Mouse (Mus musculus) adrenal gland (tissue): Measurements from ENCODE around the gene Pla2g10.
"Not testable (repeated sequence)": the region's sequence is repeated elsewhere in the genome, so short reads cannot be mapped to it uniquely, and the experiment has no call there.

ENCODE experiments used
- intact Hi-C: fragments of 180-260 bp; cut with DNase I; formaldehyde crosslinking; loops from one replicate; pipeline ENCODE4 v1.15.1; 2025

Gene Pla2g10

DNA sequence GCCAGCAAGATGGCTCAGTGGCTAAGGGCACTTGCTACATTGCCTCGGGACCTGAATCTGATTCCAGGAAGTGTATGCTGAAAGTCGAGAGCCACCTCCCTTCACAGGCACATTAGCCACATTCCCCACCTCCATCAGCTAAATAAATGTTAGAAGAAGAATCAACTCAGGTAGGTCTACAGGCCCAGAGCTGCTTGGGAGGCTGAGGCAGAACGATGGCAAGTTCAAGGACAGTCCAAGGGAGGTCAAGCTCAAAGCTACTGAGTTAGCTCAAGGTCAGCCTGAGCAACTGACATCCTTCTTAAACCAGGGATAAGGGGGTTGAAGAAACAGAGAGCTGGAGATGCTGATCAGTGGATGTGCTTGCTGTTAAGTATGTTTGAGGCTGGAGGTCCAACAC lies 2.0 kb upstream of the Pla2g10 start:
- intact Hi-C loops, result loop anchor here (5.0 to 10.0 kb wide), 3 partner anchors 200 to 618 kb away; no protein-coding TSS in a partner anchor

GRCm38 (mm10) chr16:13729428-13729827 lies 1.4 kb downstream of the Pla2g10 start:
- intact Hi-C loops, result no loop called here

GRCm38 (mm10) chr16:13727811-13728335 lies 2.9 kb downstream of the Pla2g10 start:
- intact Hi-C loops, result no loop called here

DNA sequence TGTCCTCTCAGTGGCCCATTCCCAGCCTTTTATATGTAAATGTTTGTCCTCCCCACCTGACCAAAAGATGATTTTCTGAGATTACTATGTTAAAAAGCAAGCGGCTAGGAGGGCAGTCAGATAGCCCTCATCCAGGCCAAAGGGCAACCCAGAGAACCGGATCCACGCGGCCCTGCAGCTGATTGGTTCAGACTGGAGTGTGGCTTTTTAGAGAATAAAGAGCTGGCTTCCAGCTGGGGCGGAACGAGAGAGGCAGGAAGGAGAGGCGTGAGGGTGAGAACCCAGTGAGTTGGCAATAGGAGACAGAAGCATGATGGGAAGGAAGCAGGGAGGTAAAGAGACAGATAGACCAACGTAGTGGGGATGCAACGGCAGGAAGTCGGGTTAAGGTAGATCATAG lies 7.8 kb downstream of the Pla2g10 start:
- intact Hi-C loops, result no loop called here

DNA sequence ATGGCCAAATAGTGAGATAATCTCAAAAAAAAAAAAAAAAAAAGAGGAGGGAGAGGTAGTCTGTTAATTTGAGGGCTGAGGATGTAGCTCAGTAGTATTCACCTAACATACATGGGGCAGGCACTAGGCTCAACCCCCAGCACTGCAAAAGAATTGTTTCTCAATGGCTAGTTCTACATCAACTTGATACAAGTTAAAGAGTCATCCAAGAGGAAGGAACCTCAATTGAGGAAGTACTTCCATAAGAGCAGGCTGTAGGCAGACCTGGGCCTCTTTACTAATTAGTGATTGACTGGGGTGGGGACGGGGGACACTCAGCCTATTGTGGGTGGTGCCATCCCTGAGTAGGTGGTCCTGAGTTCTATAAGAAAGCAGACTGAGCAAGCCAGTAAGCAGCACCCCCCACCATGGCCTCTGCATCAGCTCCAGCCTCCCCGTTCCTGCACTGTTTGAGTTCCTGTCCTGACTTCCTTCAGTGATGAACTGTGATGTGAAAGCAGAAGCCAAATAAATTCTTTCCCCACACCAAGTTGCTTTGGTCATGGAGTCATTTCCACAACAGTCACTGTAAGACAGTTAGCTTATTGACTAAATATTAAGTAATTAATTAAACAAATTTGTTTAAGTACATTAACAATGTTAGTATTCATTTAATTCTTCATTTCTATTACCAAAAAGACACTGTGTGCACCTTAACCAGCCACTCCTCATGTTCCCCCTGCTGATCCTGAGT lies 13.8 kb downstream of the Pla2g10 start:
- intact Hi-C loops, result no loop called here

DNA sequence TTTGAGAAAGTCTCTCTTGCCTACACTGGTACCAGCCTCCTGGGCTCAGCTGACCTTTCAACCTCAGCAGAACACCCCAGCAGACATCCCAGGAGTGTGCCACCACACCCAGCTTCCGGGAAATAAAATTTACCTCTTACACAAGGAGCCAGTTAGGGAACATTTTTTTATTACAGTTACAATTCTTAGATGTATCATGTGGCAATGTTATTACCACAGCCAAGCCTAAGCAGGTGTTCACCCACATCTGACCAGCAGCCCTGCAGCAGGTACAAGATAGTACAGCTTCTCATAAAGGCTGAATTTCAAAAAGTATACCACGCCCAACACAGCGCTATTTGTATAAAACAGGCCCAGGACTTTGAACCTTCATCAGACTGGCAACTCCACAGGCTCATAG lies 15.9 kb downstream of the Pla2g10 start:
- intact Hi-C loops, result no loop called here

GRCm38 (mm10) chr16:13704676-13705075 lies 26.1 kb downstream of the Pla2g10 start:
- intact Hi-C loops, result no loop called here

DNA sequence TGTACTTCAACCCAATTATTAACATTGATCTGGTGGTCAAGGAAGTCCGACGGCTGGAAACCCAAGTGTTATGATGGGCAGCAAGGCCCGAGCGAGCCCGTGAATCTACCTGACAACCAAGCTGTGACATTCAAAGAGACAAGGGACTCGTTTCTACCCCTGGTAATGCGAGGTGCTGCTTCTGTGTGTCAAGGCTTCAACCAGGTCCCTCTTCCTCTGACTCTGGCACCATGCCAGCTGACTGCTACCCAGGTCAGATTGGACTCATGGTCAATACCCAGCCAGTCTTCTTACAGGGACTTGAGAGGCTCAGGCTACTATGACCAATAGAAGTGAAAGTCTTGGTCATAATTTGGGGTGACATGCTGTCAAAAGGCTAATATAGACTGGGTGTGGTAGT lies 28.6 kb downstream of the Pla2g10 start:
- intact Hi-C loops, result no loop called here

DNA sequence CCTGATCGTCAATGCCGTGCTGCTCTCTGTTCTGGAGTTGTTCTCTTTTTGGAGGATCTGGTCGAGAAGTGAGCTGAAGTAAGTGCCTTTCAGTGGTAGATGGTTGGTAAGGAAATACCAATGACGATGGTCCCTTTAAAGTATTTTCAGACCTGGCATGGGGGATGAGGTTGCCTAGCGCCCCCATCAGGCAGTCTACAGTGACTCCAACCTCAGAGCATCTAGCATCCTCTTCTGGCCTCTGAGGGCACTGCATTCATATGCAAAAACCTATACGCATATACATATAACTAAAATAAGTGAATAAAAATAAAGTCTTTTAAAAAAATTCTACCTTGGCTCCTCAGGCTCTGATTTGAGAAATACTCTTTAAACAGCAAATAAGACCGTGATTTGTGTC lies 31.8 kb downstream of the Pla2g10 start:
- intact Hi-C loops, result no loop called here

DNA sequence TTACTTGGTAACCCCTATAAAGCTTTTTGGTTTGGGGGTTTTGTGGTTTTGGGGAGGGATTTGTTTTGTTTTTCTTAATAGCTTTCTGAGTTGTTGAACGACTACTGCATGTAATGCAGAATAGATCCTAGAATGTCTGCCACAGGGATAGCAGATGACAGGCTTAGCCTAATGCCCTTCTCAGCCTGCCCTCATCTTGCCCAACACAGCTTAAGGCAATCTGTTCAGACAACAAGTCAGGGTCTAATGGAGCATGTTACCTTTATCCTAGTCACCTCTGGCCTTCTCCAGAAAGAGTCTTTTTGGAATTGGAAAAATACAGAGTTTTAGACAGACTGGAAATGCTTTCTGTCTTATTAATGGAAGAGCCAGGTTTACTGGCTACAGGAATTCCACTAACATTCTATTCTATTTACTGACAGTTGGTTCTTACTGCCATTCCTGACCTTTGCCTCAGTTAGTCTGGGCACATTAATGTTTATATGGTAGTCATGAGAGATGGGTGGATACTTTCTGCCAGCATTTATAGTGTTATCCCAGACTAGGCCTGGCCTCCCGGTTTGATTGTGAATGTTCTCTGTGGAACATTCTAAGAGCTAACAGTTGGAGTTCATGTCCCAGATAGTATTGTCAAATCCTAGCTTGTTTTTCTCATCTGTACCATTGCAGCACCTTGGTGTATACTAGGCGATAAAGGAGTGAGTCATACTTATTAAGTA lies 52.0 kb downstream of the Pla2g10 start:
- intact Hi-C loops, result no loop called here

- intact Hi-C loops, result no loop called here
Measured at GRCm38 (mm10) chr16:13674511-13674910, 56.3 kb downstream of the Pla2g10 start.

DNA sequence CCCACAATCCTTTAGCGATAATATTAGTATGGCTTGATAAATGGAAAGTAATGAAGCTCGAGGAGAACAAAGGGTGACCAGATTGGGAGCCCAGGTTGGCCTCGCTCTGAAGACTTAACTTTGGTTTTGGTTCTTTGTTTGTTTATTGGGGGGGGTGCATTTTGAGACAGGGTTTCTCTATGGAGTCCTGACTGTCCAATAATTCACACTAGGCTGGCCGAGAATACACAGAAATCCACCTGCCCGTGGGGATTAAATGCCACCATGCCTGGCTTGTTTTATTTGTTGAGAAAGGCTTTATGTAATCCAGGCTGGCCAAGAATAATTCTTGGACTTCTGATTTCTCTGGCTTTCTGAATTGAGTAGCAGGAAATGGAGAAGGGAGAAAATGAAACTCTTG lies 57.7 kb downstream of the Pla2g10 start:
- intact Hi-C loops, result no loop called here

- intact Hi-C loops, result no loop called here
Measured at GRCm38 (mm10) chr16:13672386-13672898, 58.3 kb downstream of the Pla2g10 start.

- intact Hi-C loops, result no loop called here
Measured at GRCm38 (mm10) chr16:13671685-13672385, 58.9 kb downstream of the Pla2g10 start, which contains the start of the genes Bfar and 3110001I22Rik. Gene Bfar (plus strand): TSS chr16:13671858. Gene 3110001I22Rik (plus strand): TSS chr16:13671929.

GRCm38 (mm10) chr16:13670896-13671295 lies 59.9 kb downstream of the Pla2g10 start:
- intact Hi-C loops, result not testable (repeated sequence)

- intact Hi-C loops, result no loop called here
Measured at GRCm38 (mm10) chr16:13669282-13669681, 61.5 kb downstream of the Pla2g10 start.

DNA sequence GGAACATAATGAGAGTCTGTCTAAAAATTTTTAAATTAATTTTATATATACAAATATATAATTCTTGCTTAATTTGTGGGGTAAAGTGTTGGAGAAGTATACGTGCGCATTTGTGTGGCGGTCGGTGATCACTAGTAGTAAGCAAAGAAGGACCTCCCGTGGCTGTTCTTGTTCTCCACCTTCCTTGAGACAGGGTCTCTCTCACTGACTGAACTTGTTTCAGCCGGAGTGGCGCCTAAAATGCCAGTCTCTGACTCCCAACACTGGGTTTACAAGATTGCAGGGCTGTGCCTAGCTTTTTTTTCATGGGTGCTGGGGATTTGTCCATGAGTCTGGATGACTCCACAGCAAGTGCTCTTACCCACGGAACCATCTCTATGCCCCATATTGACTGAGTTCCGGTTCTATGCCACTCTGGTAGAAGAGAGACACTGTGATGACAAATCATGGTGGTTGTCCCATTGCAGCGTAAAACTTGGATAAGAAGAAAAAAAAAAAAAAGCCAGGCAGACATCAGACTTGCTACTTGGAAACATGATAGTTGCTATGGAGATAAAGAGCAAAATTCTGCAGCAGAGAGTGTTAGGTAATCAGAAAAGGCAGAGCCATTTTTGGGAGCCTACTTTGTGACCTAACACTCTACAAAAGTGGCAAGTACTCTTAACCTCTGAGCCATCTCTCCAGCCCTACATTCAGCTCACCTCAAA lies 62.2 kb downstream of the Pla2g10 start:
- intact Hi-C loops, result no loop called here

GRCm38 (mm10) chr16:13667878-13668343 lies 62.9 kb downstream of the Pla2g10 start, which contains the start of gene Parn:
Gene Parn (minus strand): TSS chr16:13668170.
- intact Hi-C loops, result no loop called here
